In the genomic region with DNA sequence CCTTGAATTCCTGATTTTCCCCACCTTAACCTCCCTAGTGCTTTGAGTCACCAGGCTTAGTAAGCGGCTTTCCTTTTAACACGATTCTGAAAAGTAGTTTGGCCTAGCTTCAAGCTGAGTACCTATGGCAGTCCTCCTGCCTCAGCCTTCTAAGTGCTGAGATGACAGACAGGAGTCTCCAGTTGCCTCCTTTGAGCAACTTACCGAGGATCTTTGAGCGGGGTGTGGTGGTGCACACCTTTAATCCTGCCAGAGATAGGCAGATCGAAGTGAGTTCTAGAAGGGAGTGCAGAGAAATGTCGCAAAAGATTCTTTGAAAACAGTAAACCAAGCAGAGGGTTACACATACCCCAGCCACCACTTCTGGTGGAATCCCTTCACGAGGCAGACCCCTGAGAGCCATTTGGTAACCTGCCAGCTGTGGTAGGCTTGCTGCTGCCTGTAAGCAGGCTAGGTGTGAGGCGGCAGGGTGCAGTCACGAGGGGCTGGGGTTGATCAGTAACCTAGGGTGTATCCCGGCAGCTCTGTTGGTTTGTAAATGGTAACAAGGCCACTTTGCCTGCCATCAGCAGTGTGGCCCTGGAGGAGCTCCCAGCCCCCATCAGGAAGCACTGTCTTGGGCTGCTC, we compare ENCODE assay signal across 8 mouse cellular contexts. TPM values are rescaled to one million over a fixed set of nuclear protein-coding genes. Genes with fewer than 3 reads are reported as not detected.
DNase-seq lines count a peak whose midpoint lies in the region; ATAC-seq and TF ChIP-seq lines count a peak whose summit lies in the region.

No protein-coding gene starts in this region.

- H3K9me3 ChIP-seq in hindbrain, embryonic 11.5 days (ENCODE audit: control insufficient read depth, low read length) = no peaks in the 10 kb centered on the region
- H3K9me3 ChIP-seq in limb, embryonic 15.5 days = no peaks in the 10 kb centered on the region
- H3K9me3 ChIP-seq in neural tube, embryonic 13.5 days = no peaks in the 10 kb centered on the region

- WGBS in spleen, adult 2 months = under 1% methylated on average over 10 of the region's 10 CpGs
- WGBS in hindbrain, embryonic 11.5 days = 4% methylated on average over 10 of the region's 10 CpGs
- WGBS in limb, embryonic 15.5 days = under 1% methylated on average over 10 of the region's 10 CpGs
- 5% methylated on average over 10 of the region's 10 CpGs for WGBS in neural tube, embryonic 13.5 days

- H3K9ac ChIP-seq in hindbrain, embryonic 11.5 days (ENCODE audit: low read depth, low read length) = peak overlapping the region; percentile 96
- peak overlapping the region; percentile 95 for H3K9ac ChIP-seq in limb, embryonic 15.5 days
- H3K9ac ChIP-seq in neural tube, embryonic 13.5 days = peak overlapping the region; percentile 98

- TF ChIP-seq CTCF in spleen, adult 2 months (IDR thresholded peaks at IDR 0.05; ENCODE audit: extremely low read depth, insufficient read depth, insufficient read length, insufficient replicate concordance) = no peak

- H3K4me1 ChIP-seq in spleen, adult 2 months (ENCODE audit: control insufficient read depth, insufficient read depth, insufficient read length) = peaks cover 39% of the 10 kb centered on the region
- H3K4me1 ChIP-seq in hindbrain, embryonic 11.5 days (replicated peaks; ENCODE audit: control insufficient read depth, insufficient read depth, low read length) = peaks cover 38% of the 10 kb centered on the region
- H3K4me1 ChIP-seq in limb, embryonic 15.5 days = peaks cover 66% of the 10 kb centered on the region
- peaks cover 75% of the 10 kb centered on the region for H3K4me1 ChIP-seq in neural tube, embryonic 13.5 days (replicated peaks)

- no peak for ATAC-seq in hindbrain, embryonic 11.5 days (ENCODE audit: low FRiP score)
- no peak for ATAC-seq in limb, embryonic 15.5 days (ENCODE audit: insufficient number of reproducible peaks, low FRiP score, low TSS enrichment, low read depth)
- ATAC-seq in neural tube, embryonic 13.5 days (ENCODE audit: low read depth) = no peak
- no peak for ATAC-seq in megakaryocyte-erythroid progenitor cell, adult 5-6 weeks (replicated peaks; ENCODE audit: low FRiP score, low TSS enrichment, poor library complexity, severe bottlenecking)

- peak overlapping the region; percentile 99 for H3K4me2 ChIP-seq in hindbrain, embryonic 11.5 days (replicated peaks; ENCODE audit: low read depth, low read length)
- peak overlapping the region; percentile 82 for H3K4me2 ChIP-seq in limb, embryonic 15.5 days
- H3K4me2 ChIP-seq in neural tube, embryonic 13.5 days = peak overlapping the region; percentile 98

- TF ChIP-seq POLR2A in spleen, adult 2 months (IDR thresholded peaks at IDR 0.05; ENCODE audit: low read depth, low read length) = no peak

- H3K27me3 ChIP-seq in spleen, adult 2 months (ENCODE audit: control insufficient read depth, insufficient read depth, low read length) = no peaks in the 10 kb centered on the region
- no peaks in the 10 kb centered on the region for H3K27me3 ChIP-seq in hindbrain, embryonic 11.5 days (ENCODE audit: control insufficient read depth, insufficient read depth, low read length)
- no peaks in the 10 kb centered on the region for H3K27me3 ChIP-seq in limb, embryonic 15.5 days
- H3K27me3 ChIP-seq in neural tube, embryonic 13.5 days = no peaks in the 10 kb centered on the region

- peaks cover 26% of the 10 kb centered on the region for H3K36me3 ChIP-seq in spleen, adult 2 months (ENCODE audit: control insufficient read depth, insufficient read depth, low read length)
- H3K36me3 ChIP-seq in hindbrain, embryonic 11.5 days (ENCODE audit: control insufficient read depth, insufficient read depth, low read length) = peaks cover 14% of the 10 kb centered on the region
- peaks cover 40% of the 10 kb centered on the region for H3K36me3 ChIP-seq in limb, embryonic 15.5 days
- peaks cover 38% of the 10 kb centered on the region for H3K36me3 ChIP-seq in neural tube, embryonic 13.5 days

- peak overlapping the region; percentile 99 for H3K27ac ChIP-seq in spleen, adult 2 months (ENCODE audit: insufficient read depth, low read length)
- H3K27ac ChIP-seq in hindbrain, embryonic 11.5 days (ENCODE audit: low read depth, low read length) = 0 out of 2 replicates have a peak overlapping the region, but pooled peaks have one; percentile 100
- peak overlapping the region; percentile 100 for H3K27ac ChIP-seq in limb, embryonic 15.5 days
- H3K27ac ChIP-seq in neural tube, embryonic 13.5 days (replicated peaks) = peak overlapping the region; percentile 100

- no peak for DNase-seq in spleen, adult 2 months (ENCODE audit: low read depth in 1 of 2, low spot score in 2 of 2)
- DNase-seq in spleen, postnatal 14 days (ENCODE audit: low spot score in 2 of 2) = no peak
- peak; percentile 40 for DNase-seq in c-Kit-positive CD71-positive TER-119-positive erythroid progenitor cells, embryonic 14.5 days (ENCODE audit: low spot score)
- DNase-seq in hindbrain, embryonic 11.5 days (ENCODE audit: low spot score) = peak; percentile 30
- DNase-seq in ovary, postnatal 10 days (ENCODE audit: low spot score) = no peak

- peak overlapping the region; percentile 94 for H3K4me3 ChIP-seq in spleen, adult 2 months (ENCODE audit: extremely low read depth, insufficient read depth, insufficient read length)
- H3K4me3 ChIP-seq in hindbrain, embryonic 11.5 days (ENCODE audit: low read depth, low read length) = peak overlapping the region; percentile 100
- H3K4me3 ChIP-seq in limb, embryonic 15.5 days = peak overlapping the region; percentile 96
- peak overlapping the region; percentile 70 for H3K4me3 ChIP-seq in neural tube, embryonic 13.5 days

RNA-seq across cellular contexts. Expression of gene Ptbp1, which starts 1.4 kb away (rescaled TPM):
- 251 and 315 TPM in 2 replicates for polyA plus RNA-seq in spleen, adult 2 months (2012; rRNA removed)
- polyA plus RNA-seq in hindbrain, embryonic 11.5 days (2014; fragmentation: Nextera tagmentation; extraction: Ambion mirVana) = 141 and 152 TPM in 2 replicates
- 301 and 303 TPM in 2 replicates for polyA plus RNA-seq in limb, embryonic 15.5 days (2015; fragmentation: Nextera tagmentation; extraction: Ambion mirVana)
- polyA plus RNA-seq in neural tube, embryonic 13.5 days (2015; fragmentation: Nextera tagmentation; extraction: Ambion mirVana) = 87.9 and 114 TPM in 2 replicates
- 423 and 470 TPM in 2 replicates for total RNA-seq in megakaryocyte-erythroid progenitor cell, adult 5-6 weeks (2014; fragmentation: Nextera tagmentation)
- 149 and 201 TPM in 2 replicates for total RNA-seq in megakaryocyte-erythroid progenitor cell, adult 5-6 weeks (2017)

RNA-seq across cellular contexts. Expression of gene Prtn3, which starts 18.6 kb away (rescaled TPM):
- 25.6 and 39.2 TPM in 2 replicates for polyA plus RNA-seq in spleen, adult 2 months (2012; rRNA removed)
- polyA plus RNA-seq in hindbrain, embryonic 11.5 days (2014; fragmentation: Nextera tagmentation; extraction: Ambion mirVana) = 9.4 and 10.5 TPM in 2 replicates
- 3.7 and 5.1 TPM in 2 replicates for polyA plus RNA-seq in limb, embryonic 15.5 days (2015; fragmentation: Nextera tagmentation; extraction: Ambion mirVana)
- polyA plus RNA-seq in neural tube, embryonic 13.5 days (2015; fragmentation: Nextera tagmentation; extraction: Ambion mirVana) = 14.3 and 14.7 TPM in 2 replicates
- total RNA-seq in megakaryocyte-erythroid progenitor cell, adult 5-6 weeks (2014; fragmentation: Nextera tagmentation) = 2.5 and 8.7 TPM in 2 replicates
- total RNA-seq in megakaryocyte-erythroid progenitor cell, adult 5-6 weeks (2017) = 0.56 and 5.9 TPM in 2 replicates

RNA-seq across cellular contexts. Expression of gene Plppr3, which starts 18.8 kb away (rescaled TPM):
- 3.6 and 4.0 TPM in 2 replicates for polyA plus RNA-seq in spleen, adult 2 months (2012; rRNA removed)
- polyA plus RNA-seq in hindbrain, embryonic 11.5 days (2014; fragmentation: Nextera tagmentation; extraction: Ambion mirVana) = 129 and 150 TPM in 2 replicates
- polyA plus RNA-seq in limb, embryonic 15.5 days (2015; fragmentation: Nextera tagmentation; extraction: Ambion mirVana) = 53.0 and 60.1 TPM in 2 replicates
- polyA plus RNA-seq in neural tube, embryonic 13.5 days (2015; fragmentation: Nextera tagmentation; extraction: Ambion mirVana) = 343 and 361 TPM in 2 replicates
- total RNA-seq in megakaryocyte-erythroid progenitor cell, adult 5-6 weeks (2014; fragmentation: Nextera tagmentation) = not detected in 2 replicates
- total RNA-seq in megakaryocyte-erythroid progenitor cell, adult 5-6 weeks (2017) = 5.8 and 15.0 TPM in 2 replicates

RNA-seq across cellular contexts. Expression of gene Elane, which starts 30.4 kb away (rescaled TPM):
- polyA plus RNA-seq in spleen, adult 2 months (2012; rRNA removed) = 33.0 and 61.9 TPM in 2 replicates
- polyA plus RNA-seq in hindbrain, embryonic 11.5 days (2014; fragmentation: Nextera tagmentation; extraction: Ambion mirVana) = 0.67 TPM in 1 of 2 replicates, not detected in the other
- 0.36 and 0.40 TPM in 2 replicates for polyA plus RNA-seq in limb, embryonic 15.5 days (2015; fragmentation: Nextera tagmentation; extraction: Ambion mirVana)
- polyA plus RNA-seq in neural tube, embryonic 13.5 days (2015; fragmentation: Nextera tagmentation; extraction: Ambion mirVana) = 0.67 TPM in 1 of 2 replicates, not detected in the other
- 10.5 TPM in 1 of 2 replicates, not detected in the other for total RNA-seq in megakaryocyte-erythroid progenitor cell, adult 5-6 weeks (2014; fragmentation: Nextera tagmentation)
- 0.23 and 1.3 TPM in 2 replicates for total RNA-seq in megakaryocyte-erythroid progenitor cell, adult 5-6 weeks (2017)

RNA-seq across cellular contexts. Expression of gene Misp, which starts 34.9 kb away (rescaled TPM):
- 0.07 and 0.18 TPM in 2 replicates for polyA plus RNA-seq in spleen, adult 2 months (2012; rRNA removed)
- polyA plus RNA-seq in hindbrain, embryonic 11.5 days (2014; fragmentation: Nextera tagmentation; extraction: Ambion mirVana) = 0.59 and 0.69 TPM in 2 replicates
- 0.56 and 1.6 TPM in 2 replicates for polyA plus RNA-seq in limb, embryonic 15.5 days (2015; fragmentation: Nextera tagmentation; extraction: Ambion mirVana)
- 2.1 and 2.5 TPM in 2 replicates for polyA plus RNA-seq in neural tube, embryonic 13.5 days (2015; fragmentation: Nextera tagmentation; extraction: Ambion mirVana)
- not detected in 2 replicates for total RNA-seq in megakaryocyte-erythroid progenitor cell, adult 5-6 weeks (2014; fragmentation: Nextera tagmentation)
- total RNA-seq in megakaryocyte-erythroid progenitor cell, adult 5-6 weeks (2017) = not detected in 2 replicates

Comparison
In these comparisons a context has a peak if more than half of its experiments do, and no peak if none do; other contexts are left out.
1. DNase-seq: peak in c-Kit-positive CD71-positive TER-119-positive erythroid progenitor cells, embryonic 14.5 days (single experiment) and hindbrain, embryonic 11.5 days (single experiment); none in spleen, adult 2 months (0 of 2), spleen, postnatal 14 days (0 of 2) and ovary, postnatal 10 days (single experiment).
2. RNA of gene Plppr3, which starts 18.8 kb away (polyA plus RNA-seq): 343 to 361 TPM in neural tube, embryonic 13.5 days, 129 to 150 TPM in hindbrain, embryonic 11.5 days and 53.0 to 60.1 TPM in limb, embryonic 15.5 days; 3.6 to 4.0 TPM in spleen, adult 2 months; every median in the first group is over 10 times any median in the second.
3. Peak in every context shown above with its lines, with median percentiles within 50 percentile points of each other: H3K27ac ChIP-seq, H3K4me3 ChIP-seq, H3K4me2 ChIP-seq and H3K9ac ChIP-seq.